Mouse (Mus musculus): ENCODE data around the gene Kcng4.

DNA sequence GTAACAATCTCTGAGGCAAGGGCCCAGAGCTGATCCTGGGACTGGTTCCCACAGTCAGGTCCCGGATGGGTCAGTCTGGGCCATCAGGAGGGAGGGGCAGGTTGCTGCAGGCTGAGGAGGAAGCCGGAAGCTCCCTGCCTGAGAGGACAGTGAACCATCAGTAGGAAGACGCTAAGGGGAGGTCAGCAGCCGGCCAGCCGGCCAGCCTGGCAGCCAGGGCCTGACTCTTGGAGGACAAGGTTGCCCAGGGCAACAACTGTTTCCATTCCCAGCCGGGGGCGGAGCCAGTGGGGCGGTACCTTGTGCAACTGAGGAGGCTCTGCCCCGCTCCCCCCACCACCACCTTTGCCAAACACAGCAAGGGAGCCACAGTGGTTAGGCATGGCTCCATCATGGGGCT, 25.6 kb upstream of the Kcng4 start:
- TF ChIP-seq POLR2A (IDR thresholded peaks at IDR 0.05; ENCODE audit: insufficient read depth, low read depth, low read length) (no peak), CTCF (IDR thresholded peaks at IDR 0.05; ENCODE audit: insufficient read depth, low read depth, low read length) (no peak)
